Mouse (Mus musculus) adrenal gland, adult 2 months (tissue): ENCODE measurements around the gene Slc2a4. TPM values are rescaled to one million over a fixed set of nuclear protein-coding genes. Genes with fewer than 3 reads are reported as not detected.

Experiments used
- DNase-seq: peaks from one replicate; pipeline ENCODE4 v3.0.0; 2021
- long read RNA-seq: library from polyadenylated mRNA; stranded (forward); transcript quantifications from one replicate; pipeline ENCODE4 v2.0.0, GENCODE M21; 2021
- polyA plus RNA-seq: library from polyadenylated mRNA; depleted of rRNA; stranded (reverse); fragments of >200 nt; gene quantifications from 2 replicates; pipeline ENCODE4 v1.2.3, GENCODE M21; 2012; rRNA removed
- total RNA-seq, 2 experiments: library from RNA; stranded (reverse); gene quantifications; 2 replicates each; pipeline ENCODE4 v1.2.3; 2021

The Slc2a4 gene
- total RNA-seq, result 100 to 1,000 TPM in 1 of 2 experiments, 10 to 100 TPM in 1; 84.2 to 119 TPM
- 138 and 142 TPM in 2 replicates for polyA plus RNA-seq
- long read RNA-seq, transcript Slc2a4-201 (11 exons, 2,524 nt), result major isoform, 67 of 97 reads
- long read RNA-seq, partial matches to known transcripts, result 16 of 97 reads
- long read RNA-seq, other reads (novel, unspliced or antisense), result 12 of 97 reads

DNA sequence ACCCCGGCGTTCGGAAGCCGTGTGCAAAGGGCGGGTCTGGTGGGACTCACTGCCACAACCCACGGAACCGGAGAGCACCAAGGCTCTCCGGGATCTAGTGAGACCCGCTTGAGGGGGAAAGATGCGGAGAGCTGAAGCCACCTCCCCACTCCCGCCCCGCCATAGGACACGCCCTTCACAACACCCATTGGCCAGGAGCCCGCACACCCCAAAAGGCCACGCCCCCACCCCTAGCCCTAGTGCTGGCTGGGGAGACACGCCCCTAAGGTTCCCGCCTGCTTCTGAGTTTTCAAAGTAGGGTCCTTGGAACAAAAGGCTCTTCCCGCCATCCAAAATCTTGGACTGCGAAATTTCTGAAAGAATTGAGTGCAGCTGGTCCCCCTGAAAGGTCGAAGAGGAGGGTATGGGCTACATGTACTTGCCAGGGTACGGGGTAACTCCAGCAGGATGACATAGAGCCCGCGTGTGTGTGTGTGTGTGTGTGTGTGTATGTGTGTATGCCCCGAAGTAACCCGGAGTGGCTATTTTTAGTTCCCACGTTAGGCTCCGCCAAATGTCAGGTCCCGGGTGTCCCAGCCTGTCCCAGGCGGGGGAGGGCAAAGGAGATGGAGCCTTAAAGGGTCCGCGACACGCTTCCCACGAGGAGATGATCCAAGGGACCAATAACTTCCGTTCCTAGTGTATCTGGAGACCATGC, at the start of gene Slc2a4:
Slc2a4 (minus strand) TSS at position 123 of the 697 bp plus-strand sequence.
- DNase-seq, result peak; percentile 95

DNA sequence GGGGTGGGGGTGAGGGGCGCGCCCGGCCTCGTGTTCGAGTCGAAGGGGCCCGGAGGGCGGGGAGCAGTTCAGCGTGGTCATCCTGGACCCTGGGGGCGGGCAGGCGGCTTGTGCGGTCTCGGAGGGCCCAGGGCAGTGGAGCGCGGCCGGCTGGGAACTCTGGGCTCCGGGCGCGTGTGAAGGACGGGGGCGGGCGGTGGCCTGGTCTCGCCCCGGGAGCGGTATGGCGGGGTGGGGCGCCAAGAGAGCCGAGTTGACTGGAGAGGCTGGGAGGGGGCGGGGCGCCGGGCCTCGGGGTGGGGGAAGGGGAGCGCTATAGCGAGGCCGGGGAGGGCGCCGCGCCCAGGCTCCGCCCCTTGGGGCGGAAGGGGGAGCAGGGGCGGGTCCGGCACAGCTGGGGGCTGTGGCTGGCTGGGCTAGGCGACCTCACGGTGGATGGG, 49.1 kb upstream of the Slc2a4 start:
- DNase-seq, result peak; percentile 95

DNA sequence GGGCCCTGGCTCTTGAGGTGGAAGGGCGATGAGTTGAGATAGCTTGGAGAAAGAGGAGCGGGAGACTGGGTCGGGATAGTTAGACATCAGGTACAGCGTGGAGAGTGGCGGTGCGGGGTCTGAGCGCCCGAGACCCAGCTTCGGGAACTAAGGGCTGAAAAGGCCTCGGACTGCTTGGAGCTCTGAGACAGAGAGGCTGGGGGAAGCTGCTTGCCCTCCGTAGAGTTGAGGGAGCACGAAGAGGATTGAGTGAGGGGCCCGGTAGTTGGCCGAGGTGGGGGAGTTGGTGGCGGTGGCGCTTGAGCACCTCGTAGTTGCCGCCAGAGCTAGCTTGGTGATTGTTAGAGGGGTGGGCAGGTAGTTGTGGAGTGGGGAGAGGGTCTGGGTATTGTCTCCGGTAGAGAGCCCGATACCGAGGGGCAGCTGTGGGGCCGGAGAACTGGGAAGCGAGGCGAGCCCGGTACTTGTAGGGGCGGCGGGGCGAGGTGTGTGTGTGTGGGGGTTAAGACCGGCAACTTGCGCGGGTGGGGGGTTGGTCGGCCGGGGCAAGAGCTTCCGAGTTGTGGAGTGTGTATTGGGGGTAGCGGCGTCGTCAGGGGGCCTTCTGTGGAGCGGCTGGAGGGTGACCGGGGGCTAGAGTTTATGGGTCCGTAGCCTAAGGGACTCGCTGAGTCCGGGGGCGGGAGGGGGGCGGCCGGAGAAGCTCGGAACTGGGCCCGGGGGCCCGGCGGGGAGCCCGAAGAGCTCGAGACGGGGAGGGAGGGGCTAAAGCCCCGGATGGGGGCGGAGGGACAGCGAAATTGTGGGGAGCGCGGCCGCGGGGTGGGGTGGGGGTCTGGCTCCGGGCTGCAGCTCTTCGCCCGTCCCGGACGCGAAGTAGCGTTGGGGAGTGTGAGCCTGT, 48.4 kb upstream of the Slc2a4 start:
- DNase-seq, result no peak

DNA sequence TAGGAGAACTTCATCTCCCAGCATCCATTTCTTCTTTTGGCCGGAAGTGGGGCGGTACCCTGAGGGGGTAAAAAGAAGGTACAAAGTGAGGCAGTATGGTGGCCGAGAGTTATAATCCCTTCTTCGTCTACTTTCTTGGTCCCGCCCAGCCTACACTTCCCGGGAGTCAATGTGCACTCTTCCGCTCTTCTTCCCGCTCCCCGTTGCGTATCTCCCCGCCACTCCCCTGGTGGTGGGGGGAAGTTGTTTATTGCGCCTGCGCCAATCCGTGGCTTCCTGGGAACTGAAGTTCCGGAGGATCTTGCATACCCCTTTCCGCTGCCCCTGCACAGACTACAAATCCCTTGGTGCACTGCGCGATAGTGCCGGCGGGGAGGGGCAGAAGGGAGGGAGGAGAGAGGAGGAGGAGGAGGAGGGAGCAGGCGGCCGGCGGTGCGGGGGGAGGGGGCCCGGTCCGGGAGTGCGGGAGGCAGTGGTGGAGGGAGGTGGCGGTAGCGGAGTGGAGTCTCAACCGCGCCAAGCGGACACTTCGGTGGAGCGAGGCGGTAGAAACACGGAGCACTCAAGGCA, 47.5 kb upstream of the Slc2a4 start, which contains the start of gene Phf23:
Phf23 (plus strand) TSS at position 387 of the 570 bp plus-strand sequence.
- DNase-seq, result peak; percentile 99

DNA sequence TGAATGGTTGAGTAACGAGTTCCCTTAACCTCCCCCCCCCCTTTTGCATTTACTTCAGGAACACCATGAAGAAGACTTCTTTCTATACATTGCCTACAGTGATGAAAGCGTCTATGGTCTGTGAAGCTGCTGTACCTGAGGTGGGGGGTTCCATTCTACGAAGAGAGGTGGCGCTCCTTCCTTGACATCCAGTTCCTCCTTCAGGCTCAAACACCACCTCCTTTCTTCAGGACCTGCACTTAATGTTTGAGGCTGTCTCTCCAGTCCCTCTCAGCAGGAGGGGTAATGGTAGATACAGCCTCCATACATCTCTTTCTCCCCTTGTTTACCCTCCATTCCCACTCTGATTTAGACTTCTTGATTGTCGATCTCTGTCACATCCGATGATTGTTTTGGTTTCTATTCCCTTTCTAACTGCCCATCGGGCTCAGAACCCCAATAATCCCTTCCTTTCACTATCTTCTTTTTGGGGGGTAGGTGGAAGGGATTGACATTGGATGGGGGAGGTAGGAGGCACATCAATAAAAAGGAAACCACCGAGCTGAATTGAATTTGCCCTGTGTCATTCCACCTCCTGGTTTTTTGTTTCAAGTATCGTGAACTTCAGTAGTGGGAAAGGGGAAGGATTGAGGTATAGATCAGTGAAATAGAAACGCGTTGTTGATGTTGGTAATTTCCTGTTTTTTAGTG, 46.6 kb upstream of the Slc2a4 start:
- DNase-seq, result no peak

DNA sequence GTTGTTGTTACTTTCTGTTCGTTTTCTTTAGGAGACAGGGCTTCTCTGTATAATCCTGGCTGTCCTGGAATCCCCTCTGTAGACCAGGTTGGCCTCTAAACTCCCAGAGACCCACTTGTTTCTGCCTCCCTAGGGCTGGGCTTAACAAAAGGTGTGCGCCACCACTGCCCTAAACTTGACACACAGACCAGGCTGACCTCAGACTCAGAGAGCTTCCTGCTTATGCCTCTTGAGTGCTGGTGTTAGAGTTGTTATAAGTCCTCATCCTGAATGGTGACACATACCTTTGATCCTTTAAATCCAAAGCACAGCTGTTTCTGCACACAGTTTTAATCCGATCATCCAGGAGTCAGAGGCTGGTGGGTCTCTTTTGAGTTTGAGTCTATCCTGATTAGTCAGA, 44.9 kb upstream of the Slc2a4 start:
- DNase-seq, result no peak

DNA sequence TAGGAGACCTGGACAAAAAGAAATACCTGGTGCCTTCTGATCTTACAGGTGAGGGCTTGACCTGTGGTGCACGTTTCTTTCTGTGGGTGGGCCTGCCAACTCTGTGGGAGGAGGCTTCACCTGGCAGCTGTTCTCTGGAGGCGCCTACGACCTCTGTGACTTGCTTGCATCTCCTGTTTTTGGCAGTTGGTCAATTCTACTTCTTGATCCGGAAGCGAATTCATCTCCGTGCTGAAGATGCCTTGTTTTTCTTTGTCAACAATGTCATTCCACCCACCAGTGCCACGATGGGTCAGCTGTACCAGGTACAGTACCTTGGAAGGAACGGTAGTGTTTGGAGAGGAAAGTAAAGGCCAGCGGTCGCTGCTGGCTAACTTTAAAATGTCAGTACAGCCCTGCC, 44.4 kb upstream of the Slc2a4 start:
- DNase-seq, result peak; percentile 42

DNA sequence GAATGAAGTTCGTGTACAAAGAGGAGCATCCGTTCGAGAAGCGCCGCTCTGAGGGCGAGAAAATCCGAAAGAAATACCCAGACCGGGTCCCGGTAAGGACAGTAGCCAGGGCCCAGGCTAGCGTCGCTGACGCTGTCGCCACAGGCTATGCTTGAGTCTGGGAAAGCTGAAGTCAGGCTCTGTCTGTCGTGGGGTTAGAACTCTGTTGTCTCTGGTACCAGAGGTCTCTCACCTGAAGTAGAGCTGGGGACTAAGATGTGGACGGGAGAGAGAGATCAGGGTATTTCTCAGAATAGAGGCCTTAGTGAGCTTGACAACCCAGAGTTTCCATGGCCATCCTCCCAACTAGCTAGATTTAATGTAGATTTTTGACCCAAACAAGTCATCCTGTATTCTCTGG, 43.7 kb upstream of the Slc2a4 start:
- no peak for DNase-seq

DNA sequence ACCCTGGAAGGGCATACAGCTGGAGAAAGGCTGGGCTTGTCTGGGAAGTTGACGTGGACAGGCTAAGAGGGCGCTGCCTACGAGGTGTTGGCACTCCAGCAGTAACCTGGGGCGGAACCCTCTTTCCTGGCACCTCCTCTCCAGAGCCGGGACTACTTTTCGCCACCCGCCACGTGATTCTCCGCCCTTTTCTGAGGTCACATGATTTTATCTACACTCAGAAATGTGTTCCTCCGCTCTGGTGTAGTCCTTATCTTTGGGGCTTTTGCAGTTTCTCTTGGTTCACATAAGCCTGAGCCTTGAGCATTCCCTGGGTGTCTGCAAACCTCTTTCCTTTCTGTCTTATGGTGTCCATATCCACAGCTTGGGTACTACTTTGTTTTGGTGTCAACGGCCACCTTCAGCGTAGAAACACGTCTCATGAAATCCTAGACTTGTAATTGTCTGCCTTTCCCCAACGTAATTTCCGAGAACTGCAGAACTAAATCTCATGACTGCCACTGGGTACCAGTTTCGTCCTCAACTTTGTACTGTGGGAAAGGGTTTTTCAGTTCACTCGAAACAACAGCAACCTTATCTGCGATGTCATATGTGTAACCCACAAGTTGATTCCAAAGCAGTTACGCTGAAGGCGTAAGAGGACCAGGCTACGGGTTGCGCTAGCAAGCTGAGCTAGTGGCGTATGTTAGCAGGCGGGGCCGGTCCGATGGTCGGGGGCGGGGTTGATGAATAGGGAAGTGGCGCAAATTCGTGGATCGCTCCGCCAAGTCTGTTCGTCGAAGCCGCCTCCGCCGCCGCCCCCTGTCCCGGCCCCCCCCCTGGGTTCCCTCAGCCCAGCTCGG, 43.1 kb upstream of the Slc2a4 start, which contains the start of gene Gabarap:
Gabarap (plus strand) TSS at position 294 of the 842 bp plus-strand sequence.
- peak; percentile 97 for DNase-seq

DNA sequence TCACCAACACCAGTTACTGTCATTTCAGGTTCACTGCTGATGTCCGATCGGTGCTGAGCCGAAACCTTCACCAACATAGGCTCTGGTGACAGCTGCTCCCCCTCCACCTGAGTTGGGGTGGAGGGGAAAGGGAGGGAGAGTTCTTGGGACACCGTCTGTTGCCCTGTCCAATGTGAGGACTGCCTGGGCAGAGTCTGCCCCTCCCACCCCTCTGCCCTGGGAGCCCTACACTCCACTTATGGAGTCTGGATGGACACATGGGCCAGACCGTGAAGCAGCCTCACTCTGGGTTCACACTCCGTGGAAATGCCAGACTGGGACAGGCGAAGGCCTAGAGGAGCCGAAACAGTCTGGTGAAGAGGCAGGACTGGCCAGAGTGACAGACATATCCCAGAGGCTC, 42.0 kb upstream of the Slc2a4 start:
- DNase-seq, result no peak

DNA sequence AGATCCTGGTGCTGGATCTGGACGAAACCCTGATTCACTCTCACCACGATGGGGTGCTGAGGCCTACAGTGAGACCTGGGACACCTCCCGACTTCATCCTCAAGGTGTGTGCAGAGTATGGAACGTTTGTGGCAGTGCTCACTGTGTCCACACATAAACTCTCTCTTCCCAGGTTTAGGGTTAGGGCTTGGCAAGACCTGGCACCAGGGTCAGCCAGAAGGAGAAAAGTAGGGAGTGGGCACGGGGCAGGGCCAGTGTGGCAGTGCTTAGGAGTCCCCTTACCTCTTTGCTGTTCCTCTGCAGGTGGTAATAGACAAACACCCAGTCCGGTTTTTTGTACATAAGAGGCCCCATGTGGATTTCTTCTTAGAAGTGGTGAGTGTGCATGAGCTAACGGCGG, 36.4 kb upstream of the Slc2a4 start:
- DNase-seq, result no peak

DNA sequence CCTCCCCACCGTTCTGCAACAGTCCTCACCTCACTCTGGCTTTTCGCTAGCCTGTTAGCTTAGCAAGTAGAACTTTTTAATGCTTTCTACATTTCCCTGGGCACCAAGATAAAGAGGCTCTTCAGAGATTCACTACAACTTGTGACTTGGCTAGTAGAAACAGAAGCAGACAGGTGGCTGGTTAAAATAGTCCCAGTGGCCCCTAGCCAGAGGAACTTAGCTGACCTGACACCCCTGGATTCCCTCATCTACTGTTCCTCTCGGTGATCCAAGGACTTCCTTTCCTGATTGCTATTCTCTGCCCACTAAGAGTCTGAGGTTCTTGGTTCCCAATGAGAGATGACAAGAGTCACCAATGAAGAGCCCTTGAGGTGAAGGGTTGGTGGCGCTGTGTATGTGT, 35.4 kb upstream of the Slc2a4 start:
- no peak for DNase-seq

DNA sequence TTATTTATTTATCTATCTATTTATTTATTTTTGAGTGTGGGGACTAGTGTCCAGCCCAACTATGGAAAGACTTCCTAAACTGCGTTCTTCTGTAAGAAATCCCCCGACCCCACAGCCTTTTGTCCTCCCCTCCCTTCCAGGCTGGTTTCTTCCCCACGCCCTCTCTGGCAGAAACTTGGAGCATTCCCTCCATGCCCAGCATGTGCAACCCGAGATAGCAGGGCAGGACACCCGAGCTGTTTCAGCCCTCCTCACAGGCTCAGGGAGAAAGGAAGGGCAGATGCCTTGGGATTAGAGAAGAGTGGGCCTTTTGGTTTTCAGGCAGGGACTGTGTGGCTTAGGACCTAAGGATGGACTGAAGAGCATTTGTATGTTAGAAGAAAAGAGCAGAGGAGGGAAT, 34.9 kb upstream of the Slc2a4 start:
- peak; percentile 21 for DNase-seq

DNA sequence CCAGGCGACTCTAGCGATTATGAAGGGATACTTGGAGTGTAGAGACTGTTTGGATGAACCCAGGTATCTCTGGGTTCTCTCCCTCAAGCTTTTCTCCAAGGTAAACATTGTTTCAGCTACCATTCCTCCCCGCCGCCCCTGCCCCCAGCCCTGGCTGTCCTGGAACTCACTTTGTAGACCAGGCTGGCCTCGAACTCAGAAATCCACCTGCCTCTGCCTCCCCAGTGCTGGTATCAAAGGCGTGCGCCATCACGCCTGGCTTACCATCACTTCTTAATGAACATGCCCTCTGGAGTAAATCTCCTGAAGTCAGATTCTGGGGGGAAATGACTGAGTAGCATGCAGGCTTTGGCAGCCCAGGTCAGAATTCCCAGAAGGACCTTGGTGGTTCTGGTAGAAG, 34.2 kb upstream of the Slc2a4 start, which contains the start of gene Elp5:
Elp5 (minus strand) TSS at position 293 of the 400 bp plus-strand sequence.
- peak; percentile 4 for DNase-seq

DNA sequence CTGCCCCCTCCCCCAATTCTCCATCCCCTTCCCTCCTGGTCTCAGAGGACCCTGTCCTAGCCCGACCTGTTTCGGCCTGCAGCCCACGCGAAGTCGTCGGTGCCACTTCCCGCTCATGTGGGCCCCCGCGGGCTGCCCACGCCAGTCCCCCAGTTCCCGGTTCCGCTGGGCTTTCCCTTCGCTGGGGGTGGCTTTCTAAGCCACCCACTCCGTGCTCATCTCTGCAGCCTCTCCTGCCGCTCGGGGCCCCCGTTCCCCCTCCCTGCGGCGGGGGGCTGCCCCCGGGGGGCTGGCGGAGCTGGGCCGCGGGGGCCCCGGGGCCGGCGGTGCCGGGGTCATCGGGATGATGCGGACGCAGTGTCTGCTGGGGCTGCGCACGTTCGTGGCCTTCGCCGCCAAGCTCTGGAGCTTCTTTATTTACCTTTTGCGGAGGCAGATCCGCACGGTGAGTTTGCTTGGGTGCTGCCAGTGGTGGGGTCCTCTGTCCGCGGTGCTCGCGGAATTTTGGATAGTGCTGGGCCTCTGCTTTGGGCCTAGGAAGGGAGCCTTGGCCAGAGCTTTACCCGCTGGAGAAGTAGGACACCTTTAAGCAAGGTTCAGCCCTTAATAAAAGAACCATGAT, 33.3 kb upstream of the Slc2a4 start, which contains the start of gene Ctdnep1:
Ctdnep1 (plus strand) TSS at position 16 of the 622 bp plus-strand sequence.
- no peak for DNase-seq

DNA sequence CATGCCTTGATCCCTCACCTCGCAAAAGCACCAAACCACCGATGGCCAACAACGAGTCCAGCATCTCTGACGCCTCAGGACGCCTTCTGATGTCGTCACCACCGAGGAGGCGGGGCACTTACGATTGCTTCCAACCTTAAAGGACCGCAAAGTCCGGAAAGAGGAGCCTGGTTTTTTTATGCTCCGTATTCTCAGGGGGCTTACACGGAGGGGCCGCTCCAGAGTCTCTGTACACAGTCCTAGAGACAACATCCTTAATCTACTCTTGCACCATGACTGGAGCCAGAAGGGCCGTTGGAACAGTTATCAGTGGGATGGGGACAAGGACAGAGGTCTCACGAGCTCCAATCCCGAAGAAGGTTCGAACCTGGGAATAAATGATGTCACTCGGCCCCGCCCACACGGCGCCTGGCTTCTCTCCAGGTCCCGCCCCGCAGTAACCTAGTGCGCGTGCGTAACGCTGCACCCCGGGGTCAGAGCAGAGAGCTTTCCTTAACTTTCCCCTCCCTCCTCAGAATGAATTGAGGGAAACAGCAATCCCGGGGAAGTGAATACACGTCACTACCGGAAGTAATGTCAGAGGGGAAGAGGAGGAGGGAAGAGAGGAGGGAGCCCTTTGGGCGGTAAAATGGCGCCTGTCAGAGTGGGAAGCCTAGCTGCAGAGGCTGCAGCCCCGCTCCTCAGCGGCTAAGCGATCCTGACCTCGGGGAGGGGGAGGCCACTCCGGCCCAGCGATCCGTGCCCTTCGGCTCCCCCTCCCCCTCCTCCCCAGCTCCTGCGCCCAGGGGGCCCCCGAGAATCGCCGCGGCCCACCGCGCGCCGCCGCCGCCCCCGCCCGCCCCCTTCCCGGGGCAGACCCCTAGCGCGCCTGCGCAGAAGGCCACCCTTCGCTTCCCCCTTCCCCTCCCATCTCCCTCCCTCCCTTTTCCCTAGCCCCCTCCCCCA, 32.5 kb upstream of the Slc2a4 start:
- DNase-seq, result peak; percentile 100

DNA sequence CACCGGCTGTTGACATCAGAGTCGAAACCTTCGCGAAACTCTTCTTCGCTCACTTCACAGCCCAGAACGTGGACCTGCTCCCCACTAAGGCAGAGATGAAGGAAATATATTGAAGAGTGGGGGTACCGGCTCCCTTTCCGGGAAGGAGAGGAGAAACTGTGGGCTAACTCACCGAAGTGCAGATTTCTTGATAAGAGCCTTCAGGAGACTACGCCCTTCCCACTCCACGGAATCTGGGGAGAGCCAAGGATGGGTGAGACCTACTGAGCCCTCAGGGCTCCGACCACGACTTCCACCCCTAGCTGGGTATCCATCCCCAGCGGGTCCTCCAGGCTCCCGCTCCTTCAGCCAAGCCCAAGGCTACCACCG, 31.8 kb upstream of the Slc2a4 start:
- no peak for DNase-seq

DNA sequence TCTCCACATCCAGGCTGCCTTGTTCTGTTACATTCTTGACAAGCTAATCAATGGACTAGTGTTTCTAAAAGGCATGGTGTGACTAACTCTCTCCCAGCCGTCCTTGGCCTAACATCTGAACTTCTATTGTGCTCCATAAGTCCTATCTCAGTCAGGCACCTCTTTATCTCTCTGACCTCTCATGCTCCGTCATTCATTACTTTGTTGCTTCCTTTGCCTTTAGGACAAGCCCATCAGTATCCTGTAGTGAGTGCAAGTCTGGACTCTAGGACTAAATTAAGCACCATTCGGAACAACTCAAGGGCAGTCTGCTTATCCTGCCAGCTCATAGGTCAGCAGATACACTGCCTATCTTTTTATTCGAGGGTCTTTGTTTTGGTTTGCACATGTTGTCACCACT, 28.3 kb upstream of the Slc2a4 start:
- peak; percentile 52 for DNase-seq

DNA sequence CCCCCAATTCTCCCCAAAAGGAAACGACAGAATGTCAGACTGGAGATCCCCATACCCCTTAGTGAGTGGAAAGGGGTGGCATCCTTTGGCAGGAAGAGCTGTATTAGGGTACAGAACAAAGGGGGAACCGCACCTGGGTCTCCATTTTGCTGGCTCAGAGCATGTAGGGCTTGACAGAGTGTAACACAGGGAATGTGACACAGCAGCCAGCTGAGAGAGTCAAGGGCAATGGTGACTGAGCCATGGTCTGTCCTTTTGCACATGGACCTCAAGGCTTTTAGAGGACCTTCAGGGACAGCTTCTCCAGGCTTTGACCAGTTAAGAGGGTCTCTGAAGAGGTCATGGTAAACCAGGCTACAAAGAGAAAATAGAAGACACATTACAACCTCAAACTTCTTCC, 26.9 kb upstream of the Slc2a4 start:
- peak; percentile 62 for DNase-seq
